Mouse (Mus musculus) intestine, postnatal 0 days (tissue): Measurements from ENCODE around the gene Bhlhe41. TPM values are rescaled to one million over a fixed set of nuclear protein-coding genes. Genes with fewer than 3 reads are reported as not detected.
A peak's percentile ranks its signal among the peaks of the same experiment; 100 is the strongest.

Experiments used
- ATAC-seq: fragments of 200-750 bp; cut with Nextera tagmentation; 2 replicates; pipeline ENCODE4 v1.8.0; 2017; ENCODE audit warnings: mild to moderate bottlenecking, moderate TSS enrichment, moderate library complexity
- H3K27ac ChIP-seq: fragments of 300-500 bp; sonication (generic); 2 replicates; pipeline ENCODE4 v1.5.1; 2014; ENCODE audit warnings: mild to moderate bottlenecking, low read depth, low read length, moderate library complexity
- H3K27me3 ChIP-seq: fragments of 300-500 bp; sonication (generic); replicated peaks from 2 replicates; pipeline ENCODE4 v1.6.1; 2014; ENCODE audit warnings: low read length, mixed read lengths; ENCODE audit not compliant: control insufficient read depth, insufficient read depth
- H3K36me3 ChIP-seq: fragments of 300-500 bp; sonication (generic); 2 replicates; pipeline ENCODE4 v1.6.1; 2014; ENCODE audit warnings: mild to moderate bottlenecking, moderate library complexity; ENCODE audit not compliant: control insufficient read depth, insufficient read depth
- H3K4me1 ChIP-seq: fragments of 300-500 bp; sonication (generic); replicated peaks from 2 replicates; pipeline ENCODE4 v1.6.1; 2014; ENCODE audit warnings: antibody characterized with exemption, low read length, mixed read lengths; ENCODE audit not compliant: control insufficient read depth, insufficient read depth
- H3K4me2 ChIP-seq: fragments of 300-500 bp; sonication (generic); replicated peaks from 2 replicates; pipeline ENCODE4 v1.6.1; 2014; ENCODE audit warnings: low read depth, mild to moderate bottlenecking, moderate library complexity
- H3K4me3 ChIP-seq: fragments of 300-500 bp; sonication (generic); 2 replicates; pipeline ENCODE4 v1.5.1; 2014; ENCODE audit warnings: low read depth, low read length
- H3K9ac ChIP-seq: fragments of 300-500 bp; sonication (generic); 2 replicates; pipeline ENCODE4 v1.6.1; 2014; ENCODE audit warnings: mild to moderate bottlenecking, low read depth, low read length
- H3K9me3 ChIP-seq: fragments of 300-500 bp; sonication (generic); 2 replicates; pipeline ENCODE4 v1.6.1; 2016; ENCODE audit warnings: mixed run types; ENCODE audit not compliant: control insufficient read depth
- CTCF ChIP-seq: sonication (generic); IDR thresholded peaks from 2 replicates; pipeline ENCODE4 v1.5.1; 2016; ENCODE audit warnings: low read depth, mild to moderate bottlenecking, control low read depth, antibody characterized with exemption, moderate library complexity
- WGBS: fragments of 180-500 bp; shearing (Covaris S2); extraction: QIAGEN DNeasy Blood & Tissue Kit; methylation state at CpG from one replicate; pipeline ENCODE4 v1.1.7; 2014; 5-methylcytosine and 5-hydroxymethylcytosine counted together
- polyA plus RNA-seq: library from polyadenylated mRNA; unstranded; fragments of >200 nt; fragmentation: Nextera tagmentation; extraction: Ambion mirVana; gene quantifications from 2 replicates; pipeline ENCODE4 v1.2.1, GENCODE M21; 2015

Bhlhe41 gene
- polyA plus RNA-seq, 1 experiment from 2014 or later, result 0.44 TPM

DNA sequence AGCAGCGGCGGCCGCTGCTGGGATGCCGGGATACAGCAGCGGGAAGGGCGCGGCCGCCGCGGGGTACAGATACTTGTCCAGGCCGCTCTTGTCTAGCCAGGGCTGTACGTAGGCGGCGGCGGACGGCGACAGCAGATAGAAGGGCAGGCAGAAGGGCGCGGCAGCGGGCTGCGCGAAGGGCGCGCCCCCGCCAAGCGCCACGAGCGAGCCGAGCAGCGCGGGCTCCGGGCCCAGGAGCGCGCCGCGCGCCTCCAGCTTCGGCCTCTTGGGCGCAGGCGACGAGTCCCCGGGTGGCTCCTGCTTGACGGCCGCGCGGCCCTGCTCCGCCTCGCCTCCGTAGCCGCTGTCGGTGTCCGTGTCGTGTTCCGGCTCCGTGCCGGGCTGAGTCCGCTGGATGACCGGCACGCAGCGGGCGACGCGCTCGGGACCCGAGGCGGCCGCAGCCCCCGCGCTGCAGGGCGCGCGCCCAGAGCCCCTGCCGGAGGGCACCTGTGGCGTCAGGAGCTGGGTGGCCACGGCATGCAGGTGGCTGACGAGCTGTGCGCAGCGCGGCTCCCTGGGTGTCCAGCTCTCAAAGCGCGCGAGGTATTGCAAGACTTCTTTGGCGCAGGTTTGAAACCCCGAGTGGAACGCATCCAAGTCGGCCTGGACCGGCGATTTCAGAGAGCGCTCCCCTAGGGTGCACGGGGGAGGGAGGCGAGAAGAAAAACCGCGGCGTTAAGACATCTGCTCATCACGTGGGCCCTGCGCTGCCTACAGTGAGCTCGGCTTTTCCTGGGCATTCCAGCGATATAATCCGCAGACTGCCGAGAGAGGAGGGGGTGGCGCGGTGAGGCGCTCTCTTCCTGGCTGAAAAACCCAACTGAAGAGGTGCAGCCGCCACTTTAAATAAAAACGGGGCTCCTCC is 2.0 kb downstream of the Bhlhe41 start:
- no peaks in the 10 kb centered on the region for H3K9me3 ChIP-seq
- TF ChIP-seq CTCF, result no peak
- H3K4me1 ChIP-seq, result 0 out of 2 replicates have a peak, but pooled peaks cover 3% of the 10 kb centered on the region
- H3K4me2 ChIP-seq, result peak overlapping the region; percentile 91
- WGBS, result 0% methylated on average over 96 of the region's 105 CpGs
- peaks cover 56% of the 10 kb centered on the region for H3K27me3 ChIP-seq
- no peaks in the 10 kb centered on the region for H3K36me3 ChIP-seq
- no peak overlapping the region for H3K9ac ChIP-seq
- H3K27ac ChIP-seq, result no peak overlapping the region
- peak; percentile 51 for ATAC-seq
- H3K4me3 ChIP-seq, result peak overlapping the region; percentile 52

DNA sequence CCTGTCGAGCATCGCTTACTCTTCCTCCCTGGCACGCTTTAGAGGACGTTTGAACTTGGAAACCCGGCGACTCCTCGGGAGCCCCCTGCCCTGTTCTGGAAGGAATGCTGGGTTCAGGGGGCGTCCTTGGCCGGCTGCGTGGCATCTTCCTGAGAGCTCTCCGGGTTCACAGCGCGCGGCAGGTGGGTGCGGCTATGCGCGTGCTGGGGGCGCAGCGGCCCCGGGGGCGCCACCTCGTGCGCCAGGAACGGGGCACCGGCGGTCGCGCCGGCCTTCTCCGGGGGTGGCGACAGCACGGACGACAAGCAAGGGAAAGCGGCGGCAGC is 2.7 kb downstream of the Bhlhe41 start:
- Histone ChIP-seq H3K4me1 (0 out of 2 replicates have a peak, but pooled peaks cover 3% of the 10 kb centered on the region), H3K27ac (no peak overlapping the region), H3K36me3 (no peaks in the 10 kb centered on the region), H3K27me3 (peaks cover 54% of the 10 kb centered on the region), H3K9ac (no peak overlapping the region), H3K9me3 (no peaks in the 10 kb centered on the region), H3K4me2 (peak overlapping the region; percentile 91), H3K4me3 (peak overlapping the region; percentile 52)
- no peak for TF ChIP-seq CTCF
- ATAC-seq, result no peak
- 3% methylated on average over 35 of the region's 35 CpGs for WGBS

DNA sequence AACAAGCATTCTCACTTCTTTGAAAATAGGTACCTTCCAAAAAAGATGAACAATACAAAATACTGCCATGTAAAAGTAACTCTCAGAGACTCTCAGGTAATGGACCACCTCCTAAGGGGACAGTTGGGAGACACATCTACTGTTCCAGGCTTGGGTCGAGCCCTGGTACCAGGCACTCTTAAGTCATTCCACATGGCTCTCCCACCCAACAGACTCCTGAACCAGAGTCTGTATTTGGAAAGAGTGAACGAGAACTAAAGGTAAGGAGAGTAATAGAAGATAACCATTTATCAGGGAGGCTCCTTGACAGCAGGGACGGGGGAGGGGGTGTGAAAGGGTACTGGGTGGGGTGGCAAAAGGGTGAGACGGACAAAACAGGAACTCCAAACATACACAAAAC is 3.0 kb downstream of the Bhlhe41 start:
- ATAC-seq, result no peak
- H3K9ac ChIP-seq, result no peak overlapping the region
- peak overlapping the region; percentile 52 for H3K4me3 ChIP-seq
- H3K4me1 ChIP-seq, result 0 out of 2 replicates have a peak, but pooled peaks cover 3% of the 10 kb centered on the region
- 31% methylated on average over 4 of the region's 4 CpGs for WGBS
- no peak overlapping the region for H3K27ac ChIP-seq
- peak overlapping the region; percentile 91 for H3K4me2 ChIP-seq
- peaks cover 52% of the 10 kb centered on the region for H3K27me3 ChIP-seq
- H3K36me3 ChIP-seq, result no peaks in the 10 kb centered on the region
- H3K9me3 ChIP-seq, result no peaks in the 10 kb centered on the region
- TF ChIP-seq CTCF, result no peak

GRCm38 (mm10) chr6:145861462-145862227 is 3.7 kb downstream of the Bhlhe41 start:
- WGBS, result 80% methylated on average over 9 of the region's 9 CpGs

DNA sequence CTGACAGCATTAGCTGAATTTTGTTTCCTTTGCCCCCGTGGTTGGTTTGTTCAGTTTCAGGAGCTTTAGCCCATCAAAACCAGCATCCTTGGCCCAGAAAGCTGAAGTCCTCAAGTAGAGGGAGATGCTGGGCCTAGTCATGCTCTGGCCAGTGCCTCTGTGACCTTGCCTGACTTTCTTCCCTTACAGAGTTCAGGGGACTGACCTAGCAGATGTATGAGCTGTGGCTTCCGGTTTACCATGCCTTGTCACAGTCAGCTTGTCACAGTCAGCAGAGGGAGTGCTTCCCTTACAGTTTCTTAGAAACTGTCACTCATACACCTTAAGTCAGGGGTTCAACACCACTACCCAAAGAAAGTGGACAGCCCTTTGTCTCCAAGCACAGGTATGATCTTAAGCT is 5.0 kb downstream of the Bhlhe41 start:
- 69% methylated on average over 2 of the region's 2 CpGs for WGBS
- no peak overlapping the region for H3K4me2 ChIP-seq

More at GRCm38 (mm10) chr6:145861462-145862227, 3.7 kb downstream of the Bhlhe41 start:
- H3K27me3 ChIP-seq, result peaks cover 47% of the 10 kb centered on the region
- H3K9me3 ChIP-seq, result no peaks in the 10 kb centered on the region
- H3K4me3 ChIP-seq, result no peak overlapping the region
- ATAC-seq, result no peak
- H3K36me3 ChIP-seq, result no peaks in the 10 kb centered on the region
- H3K9ac ChIP-seq, result no peak overlapping the region
- H3K27ac ChIP-seq, result no peak overlapping the region
- 0 out of 2 replicates have a peak, but pooled peaks cover 3% of the 10 kb centered on the region for H3K4me1 ChIP-seq
- H3K4me2 ChIP-seq, result no peak overlapping the region
- no peak for TF ChIP-seq CTCF

DNA sequence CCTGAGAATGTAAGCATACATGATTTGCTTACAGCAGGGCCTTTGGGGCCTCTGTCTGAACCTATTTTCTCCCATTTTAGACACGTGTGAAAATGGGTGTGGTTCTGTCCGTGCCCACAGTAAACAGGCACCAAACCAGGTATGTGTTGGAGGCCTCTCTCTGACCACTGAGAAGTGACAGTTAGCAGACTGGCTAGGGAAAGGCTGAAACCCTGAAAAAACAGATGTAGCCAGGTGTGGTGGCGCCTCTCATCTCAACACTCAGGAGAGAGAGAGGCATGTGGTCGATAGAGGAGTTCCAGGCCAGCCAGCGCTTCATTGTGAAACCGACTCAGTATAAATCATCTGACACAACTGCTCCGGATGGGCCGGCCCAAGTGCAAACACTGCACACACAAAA is 6.9 kb downstream of the Bhlhe41 start:
- 52% methylated on average over 8 of the region's 8 CpGs for WGBS
- no peaks in the 10 kb centered on the region for H3K4me1 ChIP-seq
- TF ChIP-seq CTCF, result no peak
- no peak overlapping the region for H3K27ac ChIP-seq
- H3K27me3 ChIP-seq, result peaks cover 14% of the 10 kb centered on the region
- no peak for ATAC-seq
- no peak overlapping the region for H3K4me2 ChIP-seq
- no peaks in the 10 kb centered on the region for H3K36me3 ChIP-seq
- no peaks in the 10 kb centered on the region for H3K9me3 ChIP-seq
- no peak overlapping the region for H3K4me3 ChIP-seq
- no peak overlapping the region for H3K9ac ChIP-seq

More for the DNA sequence above, 5.0 kb downstream of the Bhlhe41 start:
- Histone ChIP-seq H3K4me3 (no peak overlapping the region), H3K4me1 (0 out of 2 replicates have a peak, but pooled peaks cover 3% of the 10 kb centered on the region), H3K9me3 (no peaks in the 10 kb centered on the region), H3K36me3 (no peaks in the 10 kb centered on the region), H3K9ac (no peak overlapping the region), H3K27ac (no peak overlapping the region), H3K27me3 (peaks cover 34% of the 10 kb centered on the region)
- TF ChIP-seq CTCF, result 0 out of 2 replicates have a peak, but pooled peaks have one; percentile 35
- ATAC-seq, result no peak
